Mouse (Mus musculus) cerebellum, postnatal 25 days (tissue): ENCODE results near the gene Clic6.
A peak's percentile ranks its signal among the peaks of the same experiment; 100 is the strongest.

ENCODE experiments used
- DNase-seq, 2 experiments: peaks; one replicate each; pipeline ENCODE4 v3.0.0; 2021; ENCODE audit warnings: mixed read lengths in 2 of 2

The Clic6 gene

DNA sequence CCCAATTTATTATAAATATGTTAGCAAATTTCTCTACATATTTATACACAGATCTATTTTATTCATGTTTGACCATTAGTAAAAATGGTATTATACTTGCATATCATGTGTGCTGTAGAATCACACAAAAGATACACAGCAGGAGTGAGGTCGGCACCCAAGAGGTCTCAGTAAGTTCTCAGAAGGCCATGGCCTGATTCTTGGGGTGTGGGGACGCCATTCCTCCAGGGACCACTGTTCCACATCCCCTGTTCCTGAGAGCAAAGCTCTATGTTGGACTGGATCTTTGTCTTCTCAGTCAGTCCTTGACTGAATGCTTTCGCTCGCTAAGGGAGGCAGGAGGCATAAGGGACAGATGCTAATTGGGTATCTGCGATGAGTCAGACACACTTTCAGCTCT lies at the start of gene Clic6:
TSS of gene Clic6 (plus strand) at position 301 of the 400 bp plus-strand sequence.
- no peak for DNase-seq

DNA sequence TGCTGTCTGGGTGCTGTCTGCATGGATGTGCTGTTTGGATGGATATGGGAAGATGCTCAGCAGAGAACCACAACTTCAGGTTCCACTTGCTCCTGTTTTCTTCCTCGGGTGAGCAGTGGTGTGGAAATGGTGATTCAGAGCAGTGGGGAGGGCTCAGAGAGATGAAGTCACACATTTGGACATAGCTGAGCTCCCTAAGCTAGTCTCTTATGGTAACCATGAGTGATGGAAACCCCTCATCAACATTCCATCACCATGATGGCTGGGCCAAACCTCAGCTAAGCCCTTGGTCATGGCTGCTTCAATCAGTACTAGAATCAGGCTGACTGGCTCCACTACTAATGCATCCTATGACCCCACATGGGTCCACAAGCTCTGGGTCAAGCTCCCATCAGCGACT lies 45.8 kb upstream of the Clic6 start:
- DNase-seq: no peak

DNA sequence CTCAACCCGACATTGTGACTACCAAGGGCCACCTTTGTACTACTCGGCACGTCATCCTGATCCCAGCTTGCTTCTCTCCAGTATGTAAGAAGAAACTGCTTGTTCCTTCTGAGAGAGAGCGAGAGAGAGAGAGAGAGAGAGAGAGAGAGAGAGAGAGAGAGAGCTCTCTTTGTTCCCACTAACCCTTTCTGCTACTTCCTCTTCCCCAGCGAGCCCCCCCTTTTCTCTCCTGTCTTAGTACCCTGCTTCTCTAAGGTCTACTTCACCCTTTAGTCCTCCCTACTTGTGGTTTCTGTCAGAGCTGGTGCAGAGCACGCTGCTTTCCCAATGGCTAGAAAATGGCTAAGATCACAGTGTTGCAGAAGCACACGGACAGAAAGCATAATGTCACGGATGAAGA lies 45.3 kb upstream of the Clic6 start:
- no peak for DNase-seq

DNA sequence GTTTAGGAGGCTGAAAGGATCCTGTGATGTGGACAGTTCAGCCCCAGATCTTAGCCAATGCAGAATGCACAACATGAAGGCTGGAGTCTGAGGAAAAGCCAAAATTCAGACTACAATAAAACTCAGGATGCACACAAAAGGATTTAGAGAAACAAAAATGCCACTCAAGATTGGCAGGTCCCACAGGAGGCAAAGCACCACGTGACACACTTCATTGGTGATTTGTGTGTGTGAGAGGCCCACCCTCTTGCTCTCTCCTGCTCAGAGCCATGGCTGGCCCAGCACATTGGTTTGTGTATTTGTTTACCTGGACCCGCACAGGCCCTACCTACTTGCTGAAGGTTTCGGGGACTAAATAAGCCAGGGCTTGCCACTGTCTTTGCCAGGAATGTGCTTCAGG lies 44.3 kb upstream of the Clic6 start:
- DNase-seq: no peak

- DNase-seq: no peak
These were observed 43.4 kb upstream of the Clic6 start for GRCm38 (mm10) chr16:92442150-92442549.

- DNase-seq: no peak
These were observed 42.6 kb upstream of the Clic6 start for GRCm38 (mm10) chr16:92442946-92443345.

- DNase-seq: peak in 1 of 2 experiments; percentile 27
These were observed 41.9 kb upstream of the Clic6 start for GRCm38 (mm10) chr16:92443644-92444113.

DNA sequence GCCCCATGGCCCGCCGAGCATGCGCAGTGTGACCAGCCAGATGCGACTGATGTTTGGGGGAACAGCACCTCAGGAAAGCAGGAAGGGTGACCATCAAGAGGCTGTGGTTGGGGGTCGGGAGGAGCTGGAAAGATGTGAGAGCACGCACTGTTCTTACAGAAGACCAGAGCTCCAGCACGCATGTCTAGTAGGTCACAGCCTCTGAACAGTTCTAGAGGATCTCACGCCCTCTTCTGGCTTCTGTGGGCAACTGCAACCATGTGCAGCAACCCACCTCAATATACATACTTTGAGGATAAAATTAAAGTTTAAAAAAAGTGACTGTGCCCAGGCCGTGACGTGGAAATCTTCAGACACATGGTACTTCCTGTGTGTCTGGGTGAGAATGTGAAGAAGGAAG lies 40.2 kb upstream of the Clic6 start:
- no peak for DNase-seq

- no peak for DNase-seq
These were observed 36.5 kb upstream of the Clic6 start for GRCm38 (mm10) chr16:92449080-92449479.

- peak; percentile 56 to 71 for DNase-seq
These were observed 35.2 kb upstream of the Clic6 start for GRCm38 (mm10) chr16:92450331-92450730.

DNA sequence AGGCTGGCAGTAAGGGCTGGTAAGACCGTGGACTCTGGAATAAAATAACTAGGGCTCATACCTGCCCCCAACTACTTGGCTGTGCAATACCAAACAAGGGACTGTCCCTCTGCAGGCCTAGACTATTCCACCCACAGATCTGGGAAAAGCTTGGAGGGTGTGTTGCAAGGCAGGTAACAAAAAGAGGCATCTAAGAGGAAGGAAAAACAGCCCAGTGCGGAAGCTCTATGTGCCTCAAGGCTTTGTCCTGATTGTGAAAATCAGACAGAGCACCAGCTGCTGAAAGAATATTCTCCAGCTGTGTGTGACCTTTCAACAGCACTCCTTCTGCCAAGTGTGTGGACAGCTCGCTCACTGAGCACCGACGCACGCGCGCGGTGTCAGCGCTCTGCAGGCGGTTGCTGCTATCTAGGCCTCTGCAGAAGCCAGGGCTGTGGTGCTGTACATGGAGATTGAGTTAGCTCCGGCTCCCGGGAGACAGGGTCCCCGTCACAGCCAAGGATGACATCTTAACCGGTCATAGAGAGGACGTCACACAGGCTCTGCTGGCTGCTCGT lies 33.9 kb upstream of the Clic6 start:
- DNase-seq: no peak

- DNase-seq: no peak
These were observed 32.9 kb upstream of the Clic6 start for GRCm38 (mm10) chr16:92452609-92453008.

DNA sequence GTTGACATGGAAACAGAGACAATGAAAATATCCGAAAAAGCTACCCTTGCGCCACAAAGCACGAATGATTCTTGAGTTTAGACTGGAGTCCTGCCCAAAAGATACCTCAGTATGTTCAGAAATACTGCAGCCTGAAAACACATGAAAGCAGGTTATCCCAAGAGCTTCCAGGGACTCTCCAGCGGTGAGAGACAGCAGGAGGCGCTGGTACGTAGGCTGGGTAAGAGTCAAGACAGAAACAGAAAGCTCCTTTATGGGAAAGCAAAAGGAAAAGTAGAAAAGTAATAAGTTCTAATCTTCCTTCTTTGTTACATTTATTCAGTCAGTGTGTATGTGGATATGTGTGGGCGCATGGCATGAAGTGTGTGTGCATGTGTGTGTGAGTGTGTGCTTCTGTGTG lies 31.5 kb upstream of the Clic6 start:
- DNase-seq: no peak

DNA sequence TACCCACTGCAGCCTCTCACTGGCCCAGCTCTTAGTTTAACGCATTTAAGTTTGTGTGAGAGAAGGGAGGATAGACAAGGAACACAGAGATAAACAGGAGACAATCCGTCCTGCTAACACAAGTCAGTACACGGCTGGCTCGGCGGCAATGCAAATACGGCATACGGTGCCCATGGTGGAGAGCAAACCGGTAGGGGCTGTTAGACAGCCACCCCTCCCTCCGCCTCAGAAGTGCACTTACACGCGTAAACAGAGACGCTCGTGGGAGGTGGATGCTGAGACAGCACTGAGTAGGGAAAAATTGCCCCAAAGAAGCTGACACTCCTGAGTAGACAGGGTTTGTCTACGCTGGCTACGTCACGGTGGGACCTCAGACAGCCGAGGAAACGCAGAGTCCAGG lies 31.0 kb upstream of the Clic6 start:
- no peak for DNase-seq

DNA sequence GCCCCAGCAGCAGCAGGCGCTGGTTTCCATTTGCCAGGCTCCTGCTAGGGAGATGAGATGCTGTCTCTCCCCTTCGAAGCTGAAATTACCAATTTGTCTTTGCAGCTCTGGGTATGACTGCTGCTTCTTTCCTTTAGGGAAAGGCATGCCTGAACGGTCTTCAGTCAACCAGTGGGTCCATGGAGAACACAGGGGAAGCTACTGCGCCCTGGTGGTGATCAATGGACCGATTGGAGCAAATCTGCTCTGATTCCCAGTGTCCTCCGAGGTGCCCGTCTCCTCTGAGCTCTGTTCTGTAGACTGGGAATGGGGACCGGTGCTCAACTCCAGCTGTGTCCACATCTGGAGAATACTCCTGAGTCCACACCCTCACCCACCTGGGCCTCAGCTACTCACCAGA lies 30.0 kb upstream of the Clic6 start:
- no peak for DNase-seq

- no peak for DNase-seq
These were observed 29.6 kb upstream of the Clic6 start for GRCm38 (mm10) chr16:92455969-92456368.

DNA sequence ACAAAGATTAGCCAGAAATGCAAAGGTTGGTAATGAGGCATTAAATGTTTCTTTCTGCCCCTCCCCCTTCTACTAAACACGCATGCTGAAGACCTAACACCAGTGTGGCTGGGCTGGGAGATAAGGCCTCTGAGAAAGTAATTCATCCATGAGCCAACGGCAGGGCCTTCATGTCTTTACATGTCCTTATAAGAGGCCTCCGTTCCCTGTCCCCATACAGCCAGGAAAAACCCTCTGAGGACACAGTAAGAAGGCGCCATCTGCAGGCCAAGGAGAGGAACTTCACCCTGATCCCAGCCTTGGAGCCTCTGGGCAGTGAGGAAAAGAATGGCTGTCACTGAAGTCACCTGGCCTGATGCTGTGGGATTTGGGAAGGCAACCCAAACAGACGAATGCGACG lies 27.9 kb upstream of the Clic6 start:
- DNase-seq: peak; percentile 71 to 82

DNA sequence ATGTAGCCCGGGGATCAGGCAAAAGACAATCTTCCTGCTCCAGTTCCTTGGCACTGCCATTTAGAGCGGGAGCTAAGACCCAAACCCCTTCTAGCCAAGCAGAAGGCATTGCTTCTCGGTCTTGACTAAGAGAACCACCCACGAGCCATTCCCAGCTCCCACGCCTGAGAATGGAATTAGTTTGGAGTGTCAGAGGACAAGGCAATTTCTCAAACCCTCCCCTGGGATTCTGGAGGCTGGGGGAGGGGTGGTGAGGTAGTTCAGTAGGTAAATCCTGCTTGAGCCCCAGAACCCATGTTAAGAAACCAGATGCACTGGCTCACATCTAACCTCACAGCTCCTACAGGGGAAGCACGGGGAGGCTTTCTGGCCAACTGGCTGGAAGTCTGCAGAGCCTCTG lies 24.1 kb upstream of the Clic6 start:
- no peak for DNase-seq

- DNase-seq: no peak
These were observed 21.1 kb upstream of the Clic6 start for GRCm38 (mm10) chr16:92464390-92464972.

DNA sequence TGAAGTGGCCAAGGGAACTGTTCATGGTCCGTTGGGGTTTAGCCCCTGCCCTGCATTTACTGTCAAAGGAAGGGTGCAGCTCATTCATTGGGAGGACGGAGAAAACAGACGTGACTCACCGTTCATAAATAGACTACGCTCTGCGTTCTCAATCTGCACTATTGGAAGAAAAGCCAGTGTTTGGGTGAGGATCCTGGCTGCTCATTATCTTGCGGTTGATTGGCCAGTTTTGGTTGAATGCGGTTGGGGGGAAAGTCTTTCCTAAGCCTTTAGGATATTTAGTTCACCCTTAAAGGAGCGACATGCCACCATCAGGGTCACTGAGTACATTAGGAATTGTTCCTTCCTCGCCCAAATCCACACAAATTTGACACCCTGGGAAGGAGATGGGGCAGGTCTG lies 20.3 kb upstream of the Clic6 start:
- no peak for DNase-seq

DNA sequence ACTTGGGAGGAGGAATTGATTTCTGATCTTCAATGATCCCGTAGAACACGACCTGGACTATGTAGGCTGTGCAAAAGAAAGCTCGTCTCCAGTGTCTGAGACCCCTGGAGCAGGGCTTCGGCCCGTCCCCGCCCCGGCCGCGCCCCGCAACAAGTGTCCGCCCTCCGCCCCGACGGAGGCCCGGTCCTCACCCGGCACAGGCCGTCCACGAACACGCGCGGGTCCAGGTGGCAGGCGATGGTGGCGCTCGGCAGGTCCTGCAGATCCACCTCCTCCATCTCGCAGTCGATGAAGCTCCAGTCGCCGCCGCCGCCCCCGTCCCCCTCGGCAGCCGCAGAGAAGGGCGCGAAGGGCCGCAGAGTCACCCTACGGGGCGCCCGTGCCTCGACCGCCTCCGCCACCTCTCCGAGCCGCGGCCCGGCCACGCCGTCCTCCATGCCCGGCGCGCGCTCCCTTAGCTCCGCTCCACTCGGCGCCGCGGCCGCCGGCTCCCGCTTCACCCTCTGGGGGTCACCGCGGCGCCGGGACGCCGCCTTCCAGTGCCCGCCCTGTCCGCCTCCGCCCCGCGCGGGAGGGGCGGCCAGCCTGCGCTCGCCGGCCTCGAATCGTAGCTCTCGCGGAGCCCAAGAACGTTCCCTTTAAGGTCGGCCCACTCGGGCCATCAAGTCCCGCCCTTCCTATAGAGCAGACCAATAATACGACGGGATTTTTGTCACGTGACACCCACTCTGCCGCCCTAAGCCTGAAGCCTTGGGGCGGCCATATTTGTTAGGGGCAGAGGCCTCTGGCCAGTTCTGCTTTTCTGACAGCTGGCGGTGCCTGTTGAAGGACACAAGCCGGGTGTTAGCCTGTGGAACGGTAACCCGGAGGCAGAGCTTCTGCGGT lies 19.7 kb upstream of the Clic6 start:
- peak; percentile 96 to 97 for DNase-seq

GRCm38 (mm10) chr16:92467041-92467440 lies 18.5 kb upstream of the Clic6 start:
- no peak for DNase-seq

DNA sequence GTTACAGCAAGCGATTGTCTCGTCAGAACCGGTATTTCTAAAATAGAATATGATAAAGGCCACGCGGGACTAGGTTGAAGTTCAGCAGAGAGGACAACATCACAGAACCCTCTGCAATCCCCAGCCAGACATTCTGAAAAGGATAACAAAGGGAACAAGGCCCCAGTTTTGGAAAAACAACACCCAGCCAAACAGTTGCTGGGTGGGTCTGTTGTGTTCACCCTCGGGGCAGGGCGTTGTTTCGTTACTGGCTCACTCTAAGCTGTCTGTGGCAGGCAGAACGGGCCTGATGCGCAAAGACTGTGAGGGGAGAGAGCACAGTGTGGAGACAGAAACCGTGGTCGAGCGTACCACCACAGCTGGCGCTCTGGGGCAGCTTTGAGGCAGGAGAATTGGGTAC lies 17.1 kb upstream of the Clic6 start:
- DNase-seq: no peak

DNA sequence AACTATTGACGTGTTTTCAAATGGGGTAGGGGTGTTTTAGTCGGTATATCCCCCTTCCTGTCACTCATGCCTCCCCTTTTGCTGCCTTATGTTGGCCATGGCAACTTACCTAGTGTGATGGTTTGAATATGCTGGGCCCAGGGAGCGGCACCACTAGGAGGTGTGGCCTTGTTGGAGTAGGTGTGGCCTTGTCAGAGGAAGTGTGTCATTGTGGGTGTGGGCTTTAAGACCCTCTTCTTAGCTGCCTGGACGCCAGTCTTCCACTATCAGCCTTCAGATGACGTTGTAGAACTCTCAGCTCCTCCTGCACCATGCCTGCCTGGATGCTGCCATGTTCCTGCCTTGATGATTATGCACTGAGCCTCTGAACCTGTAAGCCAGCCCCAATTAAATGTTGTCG lies 14.8 kb upstream of the Clic6 start, which contains the start of gene Rcan1:
TSS of gene Rcan1 (minus strand) at position 162 of the 400 bp plus-strand sequence.
- no peak for DNase-seq
